Mouse (Mus musculus) forebrain, embryonic 14.5 days (tissue): ENCODE results near the gene Ubd. TPM values are rescaled to one million over a fixed set of nuclear protein-coding genes. Genes with fewer than 3 reads are reported as not detected.

Experiments
- ATAC-seq: fragments of 200-750 bp; cut with Nextera tagmentation; 2 replicates; pipeline ENCODE4 v1.8.0; 2017; ENCODE audit warnings: mild to moderate bottlenecking, moderate library complexity
- DNase-seq: peaks from one replicate; pipeline ENCODE4 v3.0.0-alpha.2; 2015; ENCODE audit warnings: low spot score
- H3K27ac ChIP-seq: fragments of 300-500 bp; sonication (generic); 2 replicates; pipeline ENCODE4 v1.5.1; 2014; ENCODE audit warnings: low read depth, mild to moderate bottlenecking, control low read depth, low read length, moderate library complexity
- H3K27me3 ChIP-seq: fragments of 300-500 bp; sonication (generic); replicated peaks from 2 replicates; pipeline ENCODE4 v1.6.1; 2014; ENCODE audit warnings: low read length, control low read depth, mixed read lengths; ENCODE audit not compliant: control insufficient read depth, insufficient read depth
- H3K36me3 ChIP-seq: fragments of 300-500 bp; sonication (generic); 2 replicates; pipeline ENCODE4 v1.6.1; 2014; ENCODE audit warnings: low read length, control low read depth; ENCODE audit not compliant: control insufficient read depth, insufficient read depth
- H3K4me1 ChIP-seq: fragments of 300-500 bp; sonication (generic); 2 replicates; pipeline ENCODE4 v1.6.1; 2014; ENCODE audit warnings: antibody characterized with exemption, low read length, control low read depth; ENCODE audit not compliant: control insufficient read depth, insufficient read depth
- H3K4me2 ChIP-seq: fragments of 300-500 bp; sonication (generic); 2 replicates; pipeline ENCODE4 v1.6.1; 2014; ENCODE audit warnings: mild to moderate bottlenecking, control low read depth, low read length
- H3K4me3 ChIP-seq: fragments of 300-500 bp; sonication (generic); 2 replicates; pipeline ENCODE4 v1.5.1; 2014; ENCODE audit warnings: low read depth, low read length, control low read depth
- H3K9ac ChIP-seq: fragments of 300-500 bp; sonication (generic); 2 replicates; pipeline ENCODE4 v1.6.1; 2014; ENCODE audit warnings: mild to moderate bottlenecking, low read length, control low read depth, moderate library complexity
- H3K9me3 ChIP-seq: fragments of 300-500 bp; sonication (generic); replicated peaks from 2 replicates; pipeline ENCODE4 v1.6.1; 2016; ENCODE audit warnings: low read length, control low read depth, mixed read lengths; ENCODE audit not compliant: control insufficient read depth
- WGBS: fragments of 180-500 bp; shearing (Covaris S2); extraction: QIAGEN DNeasy Blood & Tissue Kit; methylation state at CpG from one replicate; pipeline ENCODE4 v1.1.7; 2014; 5-methylcytosine and 5-hydroxymethylcytosine counted together
- polyA plus RNA-seq: library from polyadenylated mRNA; unstranded; fragments of >200 nt; fragmentation: Nextera tagmentation; extraction: Ambion mirVana; gene quantifications from 2 replicates; pipeline ENCODE4 v1.2.1, GENCODE M21; 2014

The Ubd gene
- not detected in 2 replicates for polyA plus RNA-seq

DNA sequence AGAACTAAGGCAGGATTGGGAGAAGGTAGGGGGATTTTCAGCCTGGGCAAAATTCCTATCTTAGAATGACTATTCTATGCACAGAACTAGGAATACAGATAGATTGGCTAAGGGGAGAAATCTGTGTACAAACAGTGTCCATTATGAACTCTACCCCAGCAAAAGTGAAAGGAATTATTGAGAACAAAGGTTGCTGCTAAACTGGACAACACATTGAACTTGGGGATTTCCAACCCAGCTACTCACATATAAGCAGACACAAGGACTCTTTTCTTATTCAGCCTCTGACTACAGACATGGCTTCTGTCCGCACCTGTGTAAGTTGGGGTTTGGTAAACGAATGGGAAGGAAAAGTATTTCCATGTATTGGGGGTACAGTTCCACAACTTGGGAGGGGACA, at the start of gene Ubd:
Ubd (plus strand) TSS at position 237 of the 400 bp plus-strand sequence.
- WGBS: 86% methylated on average over 2 of the region's 2 CpGs
- DNase-seq (no peak), ATAC-seq (no peak)
- no peaks in the 10 kb centered on the region for H3K36me3 ChIP-seq
- no peaks in the 10 kb centered on the region for H3K9me3 ChIP-seq
- no peak within 1 kb of the TSS for H3K4me2 ChIP-seq
- no peak within 1 kb of the TSS for H3K4me3 ChIP-seq
- no peak within 1 kb of the TSS for H3K9ac ChIP-seq
- H3K4me1 ChIP-seq: 0 out of 2 replicates have a peak, but pooled peaks cover 8% of the 10 kb centered on the region
- H3K27ac ChIP-seq: no peak within 1 kb of the TSS
- H3K27me3 ChIP-seq: peaks cover 23% of the 10 kb centered on the region

DNA sequence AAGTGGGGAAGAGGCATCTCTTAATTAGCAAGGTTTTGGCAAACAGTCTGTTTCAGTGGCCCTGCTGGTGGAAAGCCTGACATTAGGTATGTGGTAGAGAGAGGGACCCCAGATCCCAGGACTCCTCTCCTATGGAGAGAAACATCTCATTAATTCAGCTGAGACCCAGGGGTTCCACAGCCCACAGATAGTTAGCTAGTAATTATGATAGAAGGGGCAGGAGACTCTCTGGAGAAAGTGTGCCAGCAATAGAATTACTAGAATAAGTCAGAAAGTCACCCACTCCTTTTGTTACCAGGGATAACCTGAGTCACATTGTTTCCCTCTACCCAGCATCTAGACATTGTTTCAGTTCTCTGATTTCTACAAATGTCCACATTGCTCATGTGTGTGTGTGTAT, 32.3 kb upstream of the Ubd start, which contains the start of gene Olfr93:
Olfr93 (minus strand) TSS at position 101 of the 400 bp plus-strand sequence.
- no peak within 1 kb of the TSS for H3K27ac ChIP-seq

GRCm38 (mm10) chr17:37185474-37185873, 8.2 kb upstream of the Ubd start:
- ATAC-seq (no peak), DNase-seq (no peak)
- Histone ChIP-seq H3K9ac (no peak overlapping the region), H3K4me1 (no peaks in the 10 kb centered on the region), H3K36me3 (no peaks in the 10 kb centered on the region), H3K27me3 (no peaks in the 10 kb centered on the region), H3K27ac (no peak overlapping the region), H3K4me2 (no peak overlapping the region), H3K4me3 (no peak overlapping the region), H3K9me3 (no peaks in the 10 kb centered on the region)
- 60% methylated on average over 6 of the region's 6 CpGs for WGBS

More for the DNA sequence above, 32.3 kb upstream of the Ubd start, which contains the start of gene Olfr93:
- ATAC-seq (no peak), DNase-seq (no peak)
- no peaks in the 10 kb centered on the region for H3K27me3 ChIP-seq
- H3K4me3 ChIP-seq: no peak within 1 kb of the TSS
- H3K9ac ChIP-seq: no peak within 1 kb of the TSS
- no peak within 1 kb of the TSS for H3K4me2 ChIP-seq
- H3K36me3 ChIP-seq: no peaks in the 10 kb centered on the region
- H3K9me3 ChIP-seq: no peaks in the 10 kb centered on the region
- no peaks in the 10 kb centered on the region for H3K4me1 ChIP-seq

GRCm38 (mm10) chr17:37190711-37191110, 3.0 kb upstream of the Ubd start:
- H3K9me3 ChIP-seq: no peaks in the 10 kb centered on the region

GRCm38 (mm10) chr17:37193032-37193431, 660 bp upstream of the Ubd start:
- no peaks in the 10 kb centered on the region for H3K9me3 ChIP-seq
- no peak overlapping the region for H3K9ac ChIP-seq
- H3K27ac ChIP-seq: no peak overlapping the region
- ATAC-seq (no peak), DNase-seq (no peak)
- H3K4me1 ChIP-seq: 0 out of 2 replicates have a peak, but pooled peaks cover 8% of the 10 kb centered on the region
- H3K27me3 ChIP-seq: peaks cover 17% of the 10 kb centered on the region
- H3K4me3 ChIP-seq: no peak overlapping the region
- no peaks in the 10 kb centered on the region for H3K36me3 ChIP-seq
- H3K4me2 ChIP-seq: no peak overlapping the region

More at GRCm38 (mm10) chr17:37190711-37191110, 3.0 kb upstream of the Ubd start:
- no peak overlapping the region for H3K9ac ChIP-seq
- no peak overlapping the region for H3K27ac ChIP-seq
- no peaks in the 10 kb centered on the region for H3K27me3 ChIP-seq
- no peak overlapping the region for H3K4me3 ChIP-seq
- ATAC-seq (no peak), DNase-seq (peak; percentile 12)
- WGBS: 29% methylated on average over 2 of the region's 2 CpGs
- no peaks in the 10 kb centered on the region for H3K4me1 ChIP-seq
- no peak overlapping the region for H3K4me2 ChIP-seq
- H3K36me3 ChIP-seq: no peaks in the 10 kb centered on the region

GRCm38 (mm10) chr17:37194782-37195181, 1.1 kb downstream of the Ubd start:
- no peak overlapping the region for H3K4me2 ChIP-seq
- no peak for DNase-seq
- 0 out of 2 replicates have a peak, but pooled peaks cover 8% of the 10 kb centered on the region for H3K4me1 ChIP-seq
- H3K36me3 ChIP-seq: no peaks in the 10 kb centered on the region
- no peaks in the 10 kb centered on the region for H3K9me3 ChIP-seq
- H3K27me3 ChIP-seq: peaks cover 26% of the 10 kb centered on the region
- 91% methylated on average over 5 of the region's 5 CpGs for WGBS
- no peak for ATAC-seq
- no peak overlapping the region for H3K9ac ChIP-seq
- no peak overlapping the region for H3K27ac ChIP-seq
- H3K4me3 ChIP-seq: no peak overlapping the region

DNA sequence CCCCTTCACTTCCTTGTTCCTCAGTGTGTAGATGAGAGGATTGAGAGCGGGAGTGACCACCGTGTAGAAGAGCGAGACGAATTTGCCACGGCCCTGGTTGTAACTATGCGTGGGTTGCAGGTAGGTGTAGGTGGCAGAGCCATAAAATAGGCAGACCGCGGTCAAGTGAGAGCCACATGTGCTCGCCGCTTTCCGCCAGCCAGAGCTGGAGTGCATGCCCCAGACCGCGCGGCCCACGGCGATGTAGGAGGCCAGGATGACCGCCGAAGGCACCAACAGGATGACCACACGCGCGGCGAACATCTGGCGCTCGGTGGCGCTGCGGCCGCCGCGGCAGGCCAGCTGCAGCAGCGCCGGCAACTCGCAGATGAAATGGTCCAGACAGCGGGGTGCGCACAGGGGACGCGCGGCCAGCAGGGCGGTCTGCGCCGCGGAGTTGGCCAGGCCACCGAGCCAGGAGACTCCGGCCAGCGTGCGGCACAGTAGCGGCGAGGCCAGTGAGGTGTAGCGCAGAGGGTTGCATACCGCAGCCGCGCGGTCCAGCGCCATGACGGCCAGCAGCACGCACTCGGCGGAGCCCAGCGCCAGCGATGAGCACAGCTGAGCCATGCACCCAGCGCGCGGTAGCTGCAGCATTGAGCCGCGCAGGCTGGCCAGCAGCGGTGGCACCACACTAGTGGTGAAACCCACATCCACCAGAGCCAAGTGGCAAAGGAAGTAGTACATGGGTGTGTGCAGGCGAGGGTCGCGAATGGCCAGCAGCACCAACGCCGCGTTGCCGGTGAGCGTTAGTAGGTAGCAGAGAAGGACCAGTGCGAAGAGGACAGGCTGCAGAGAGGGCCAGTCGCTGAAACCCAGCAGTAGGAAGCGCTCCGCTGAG, 3.4 kb downstream of the Ubd start:
- peaks cover 26% of the 10 kb centered on the region for H3K27me3 ChIP-seq
- under 1% methylated on average over 75 of the region's 77 CpGs for whole genome bisulfite sequencing

DNA sequence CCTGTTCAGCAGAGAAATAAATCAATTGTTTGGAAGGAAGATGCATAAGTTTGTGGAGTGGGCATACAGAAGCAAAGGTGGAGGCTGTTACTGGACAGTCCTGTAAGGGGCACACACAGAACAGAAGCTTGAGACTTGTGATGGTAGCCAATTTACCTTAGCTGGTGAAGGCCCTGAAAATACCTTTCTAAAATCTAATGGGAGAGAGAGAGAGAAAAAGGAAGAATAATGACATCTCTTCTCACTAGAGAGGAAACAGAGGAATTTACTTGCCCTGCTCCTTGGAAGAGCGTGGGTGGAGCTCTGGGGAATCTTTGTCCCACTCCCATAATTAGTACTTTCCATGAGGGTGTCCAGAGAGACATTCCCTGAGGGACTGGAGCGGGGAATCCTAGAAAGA, 7.2 kb downstream of the Ubd start, which contains the start of gene Olfr94:
Olfr94 (minus strand) TSS at position 101 of the 400 bp plus-strand sequence.
- 70% methylated on average over 2 of the region's 2 CpGs for WGBS
- H3K9ac ChIP-seq: no peak within 1 kb of the TSS

More for the DNA sequence above, 3.4 kb downstream of the Ubd start:
- Histone ChIP-seq H3K36me3 (no peaks in the 10 kb centered on the region), H3K27ac (no peak overlapping the region), H3K9ac (peak overlapping the region; percentile 59), H3K4me3 (peak overlapping the region; percentile 52), H3K4me2 (peak overlapping the region; percentile 91), H3K4me1 (0 out of 2 replicates have a peak, but pooled peaks cover 8% of the 10 kb centered on the region), H3K9me3 (no peaks in the 10 kb centered on the region)
- peak; percentile 92 for ATAC-seq
- peak; percentile 42 for DNase-seq

More for the DNA sequence above, 7.2 kb downstream of the Ubd start, which contains the start of gene Olfr94:
- ATAC-seq: no peak
- Histone ChIP-seq H3K27ac (no peak within 1 kb of the TSS), H3K4me1 (0 out of 2 replicates have a peak, but pooled peaks cover 8% of the 10 kb centered on the region), H3K9me3 (no peaks in the 10 kb centered on the region), H3K27me3 (peaks cover 26% of the 10 kb centered on the region), H3K4me2 (no peak within 1 kb of the TSS), H3K4me3 (no peak within 1 kb of the TSS), H3K36me3 (no peaks in the 10 kb centered on the region)
- DNase-seq: no peak
